Mouse (Mus musculus) embryonic facial prominence, embryonic 13.5 days (tissue): ENCODE data around the gene Lrrc72. TPM values are rescaled to one million over a fixed set of nuclear protein-coding genes. Genes with fewer than 3 reads are reported as not detected.

Experiments used
- ATAC-seq: fragments of 200-750 bp; cut with Nextera tagmentation; 2 replicates; pipeline ENCODE4 v1.8.0; 2017; ENCODE audit warnings: low read depth; ENCODE audit not compliant: insufficient number of reproducible peaks, insufficient read depth, low FRiP score, low TSS enrichment
- H3K27ac ChIP-seq: fragments of 300-500 bp; sonication (generic); 2 replicates; pipeline ENCODE4 v1.5.1; 2015; ENCODE audit warnings: moderate library complexity, mild to moderate bottlenecking, inconsistent platforms
- H3K27me3 ChIP-seq: fragments of 300-500 bp; sonication (generic); 2 replicates; pipeline ENCODE4 v1.6.1; 2015; ENCODE audit warnings: mild to moderate bottlenecking, inconsistent platforms
- H3K36me3 ChIP-seq: fragments of 300-500 bp; sonication (generic); 2 replicates; pipeline ENCODE4 v1.6.1; 2015; ENCODE audit warnings: mild to moderate bottlenecking, inconsistent platforms
- H3K4me1 ChIP-seq: fragments of 300-500 bp; sonication (generic); 2 replicates; pipeline ENCODE4 v1.6.1; 2015; ENCODE audit warnings: inconsistent platforms
- H3K4me2 ChIP-seq: fragments of 300-500 bp; sonication (generic); 2 replicates; pipeline ENCODE4 v1.6.1; 2015; ENCODE audit warnings: moderate library complexity, mild to moderate bottlenecking, inconsistent platforms
- H3K4me3 ChIP-seq: fragments of 300-500 bp; sonication (generic); 2 replicates; pipeline ENCODE4 v1.5.1; 2015; ENCODE audit warnings: mild to moderate bottlenecking, inconsistent platforms
- H3K9ac ChIP-seq: fragments of 300-500 bp; sonication (generic); 2 replicates; pipeline ENCODE4 v1.6.1; 2015; ENCODE audit warnings: mild to moderate bottlenecking, inconsistent platforms
- H3K9me3 ChIP-seq: fragments of 300-500 bp; sonication (generic); 2 replicates; pipeline ENCODE4 v1.6.1; 2016; ENCODE audit warnings: inconsistent platforms
- WGBS: fragments of 180-500 bp; shearing (Covaris S2); methylation state at CpG from one replicate; pipeline ENCODE4 v1.1.7; 2015; ENCODE audit warnings: mixed read lengths; 5-methylcytosine and 5-hydroxymethylcytosine counted together
- polyA plus RNA-seq: library from polyadenylated mRNA; unstranded; fragments of >200 nt; fragmentation: Nextera tagmentation; extraction: Ambion mirVana; gene quantifications from 2 replicates; pipeline ENCODE4 v1.2.1, GENCODE M21; 2015

The Lrrc72 gene
- polyA plus RNA-seq = not detected in 2 replicates

DNA sequence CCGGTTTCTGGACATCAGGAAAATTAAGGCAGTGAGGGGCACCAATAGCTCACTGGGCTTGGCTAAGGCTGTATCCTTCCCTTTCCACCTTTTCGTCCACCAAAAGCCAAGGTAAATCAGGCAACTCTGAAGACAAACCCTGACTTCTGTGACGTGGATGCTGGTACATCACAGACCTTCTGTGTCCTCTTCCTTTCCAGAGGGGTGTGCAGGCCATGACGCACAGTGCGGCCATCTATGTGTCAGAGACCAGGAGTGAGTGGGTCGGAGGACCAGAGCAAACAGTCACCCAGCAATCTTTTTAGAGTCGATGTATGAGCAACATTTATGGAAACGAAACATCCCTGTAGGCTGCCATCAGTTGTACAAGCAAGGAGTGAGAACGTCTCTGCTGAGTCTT lies at the start of gene Lrrc72:
Gene Lrrc72 (minus strand): TSS at position 101 of the 400 bp plus-strand sequence.
- Histone ChIP-seq H3K27ac (no peak within 1 kb of the TSS), H3K4me2 (no peak within 1 kb of the TSS), H3K9ac (no peak within 1 kb of the TSS), H3K36me3 (no peaks in the 10 kb centered on the region), H3K9me3 (no peaks in the 10 kb centered on the region), H3K4me1 (0 out of 2 replicates have a peak, but pooled peaks cover 4% of the 10 kb centered on the region), H3K27me3 (no peaks in the 10 kb centered on the region), H3K4me3 (no peak within 1 kb of the TSS)
- ATAC-seq = no peak
- 93% methylated on average over 9 of the region's 9 CpGs for WGBS

DNA sequence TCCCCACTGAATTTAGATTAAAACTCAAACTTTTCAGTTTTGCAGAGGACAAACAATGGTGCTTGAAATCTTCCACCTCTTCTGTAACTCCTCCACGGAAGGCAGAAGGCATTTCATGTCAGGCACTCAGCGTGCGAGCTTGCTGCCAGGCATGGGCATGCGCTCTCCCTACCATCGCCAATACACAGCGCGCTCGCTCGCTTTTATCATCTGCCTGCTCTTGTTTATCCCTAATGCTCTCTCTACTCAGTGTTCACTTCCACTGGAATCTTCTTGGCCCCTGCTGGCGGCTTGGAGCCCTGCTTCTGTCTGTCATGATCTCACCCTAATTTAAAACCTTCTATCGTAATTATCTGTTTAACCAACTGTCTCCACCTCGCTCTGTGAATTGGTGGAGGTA lies 49.1 kb upstream of the Lrrc72 start:
- WGBS = 83% methylated on average over 12 of the region's 12 CpGs
- no peak overlapping the region for H3K4me2 ChIP-seq
- no peak overlapping the region for H3K27ac ChIP-seq
- no peak overlapping the region for H3K9ac ChIP-seq
- H3K4me1 ChIP-seq = no peaks in the 10 kb centered on the region
- no peaks in the 10 kb centered on the region for H3K27me3 ChIP-seq
- H3K36me3 ChIP-seq = no peaks in the 10 kb centered on the region
- no peaks in the 10 kb centered on the region for H3K9me3 ChIP-seq
- ATAC-seq = no peak
- H3K4me3 ChIP-seq = no peak overlapping the region

DNA sequence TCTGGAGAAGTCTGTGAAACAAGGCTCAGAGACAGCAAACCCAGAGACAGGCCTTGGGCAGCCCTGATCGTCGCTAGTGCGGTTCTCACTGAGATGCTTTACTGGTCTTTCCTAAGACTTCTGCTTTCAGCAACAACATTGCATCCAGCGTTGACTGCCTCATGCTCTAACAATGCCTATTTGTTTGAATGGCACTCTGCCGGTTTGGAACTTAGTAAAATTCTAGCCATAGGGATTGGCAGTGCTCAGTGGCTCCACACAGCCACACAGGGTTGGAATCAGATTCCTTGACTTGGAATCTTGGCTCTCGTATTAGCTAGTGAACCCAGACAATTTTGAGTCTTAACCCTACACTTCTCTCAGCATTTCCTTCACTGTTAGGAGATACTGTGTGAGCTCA lies 38.1 kb upstream of the Lrrc72 start:
- 63% methylated on average over 6 of the region's 6 CpGs for WGBS
- Histone ChIP-seq H3K27ac (no peak overlapping the region), H3K27me3 (no peaks in the 10 kb centered on the region), H3K4me1 (no peaks in the 10 kb centered on the region), H3K9me3 (no peaks in the 10 kb centered on the region), H3K36me3 (no peaks in the 10 kb centered on the region), H3K9ac (no peak overlapping the region), H3K4me2 (no peak overlapping the region), H3K4me3 (no peak overlapping the region)
- ATAC-seq = no peak

DNA sequence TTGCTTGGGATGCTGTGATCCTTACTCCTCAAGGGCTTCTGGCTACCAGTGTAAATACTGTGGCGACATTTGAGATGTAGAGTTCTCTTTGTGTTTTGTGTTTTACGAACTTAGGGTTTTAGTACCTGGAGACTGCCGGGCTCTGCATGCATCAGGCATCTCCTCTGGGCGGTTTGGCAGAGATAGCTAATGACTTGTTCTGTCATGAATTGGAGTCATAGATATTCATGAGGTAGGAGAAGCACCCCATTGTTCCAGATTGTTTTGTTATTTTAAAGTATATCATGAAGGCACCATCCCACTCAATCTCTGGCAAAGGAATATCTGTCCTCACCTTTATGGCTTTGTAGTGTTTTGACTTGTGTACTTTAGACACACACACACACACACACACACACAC lies 37.3 kb upstream of the Lrrc72 start:
- 74% methylated on average over 4 of the region's 4 CpGs for WGBS
- no peaks in the 10 kb centered on the region for H3K9me3 ChIP-seq
- no peak overlapping the region for H3K27ac ChIP-seq
- no peaks in the 10 kb centered on the region for H3K27me3 ChIP-seq
- no peak overlapping the region for H3K9ac ChIP-seq
- no peak for ATAC-seq
- no peaks in the 10 kb centered on the region for H3K4me1 ChIP-seq
- H3K4me3 ChIP-seq = no peak overlapping the region
- H3K36me3 ChIP-seq = no peaks in the 10 kb centered on the region
- no peak overlapping the region for H3K4me2 ChIP-seq

DNA sequence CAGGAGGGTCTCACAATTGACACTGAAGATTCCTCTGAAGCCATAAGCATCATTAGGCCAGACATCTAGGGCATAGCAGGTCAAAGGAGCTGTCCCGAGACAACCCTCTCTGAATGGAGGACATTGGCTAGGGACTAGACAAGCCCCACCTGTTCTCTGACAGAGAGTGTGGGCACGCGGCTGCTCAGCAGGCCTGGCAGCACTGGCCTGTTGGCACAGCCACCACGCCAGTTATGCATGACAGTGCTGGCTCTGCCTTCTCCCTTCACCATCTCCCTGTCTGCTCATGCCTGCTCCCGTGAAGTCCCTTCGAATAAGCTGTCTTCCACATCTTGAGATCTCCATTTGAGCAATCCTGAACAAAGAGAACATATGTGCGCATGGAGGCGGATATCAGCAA lies 36.4 kb upstream of the Lrrc72 start:
- Histone ChIP-seq H3K4me2 (no peak overlapping the region), H3K36me3 (no peaks in the 10 kb centered on the region), H3K4me3 (no peak overlapping the region), H3K4me1 (no peaks in the 10 kb centered on the region), H3K27me3 (no peaks in the 10 kb centered on the region), H3K9ac (no peak overlapping the region), H3K9me3 (no peaks in the 10 kb centered on the region), H3K27ac (no peak overlapping the region)
- ATAC-seq = no peak
- WGBS = 84% methylated on average over 8 of the region's 8 CpGs

DNA sequence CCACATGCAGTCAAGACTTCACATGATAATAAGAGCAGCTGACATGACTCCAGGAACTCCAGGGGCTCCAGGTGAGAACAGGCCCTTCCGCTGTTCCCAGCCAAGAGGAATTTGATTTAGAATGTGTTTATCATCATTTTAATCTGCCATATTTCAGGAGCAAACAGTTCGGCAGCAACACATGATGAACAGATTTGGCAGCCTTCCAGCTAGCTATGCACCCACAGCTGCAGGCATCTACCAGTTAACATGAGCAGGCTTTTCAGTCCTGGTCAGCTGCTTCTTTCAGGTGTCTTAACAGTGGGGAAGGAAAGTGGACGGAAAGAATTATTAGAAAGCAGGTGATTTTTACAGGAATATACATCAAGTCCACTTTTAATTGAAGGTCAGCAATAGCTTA lies 21.6 kb upstream of the Lrrc72 start:
- Histone ChIP-seq H3K27ac (peak overlapping the region; percentile 44; the same call in 1 of the 2 replicates), H3K9me3 (0 out of 2 replicates have a peak, but pooled peaks cover 2% of the 10 kb centered on the region), H3K36me3 (no peaks in the 10 kb centered on the region), H3K27me3 (no peaks in the 10 kb centered on the region), H3K9ac (no peak overlapping the region), H3K4me1 (peaks cover 13% of the 10 kb centered on the region), H3K4me3 (no peak overlapping the region), H3K4me2 (no peak overlapping the region)
- no peak; the same call in 1 of the 2 replicates for ATAC-seq
- WGBS = 41% methylated on average over 3 of the region's 3 CpGs

DNA sequence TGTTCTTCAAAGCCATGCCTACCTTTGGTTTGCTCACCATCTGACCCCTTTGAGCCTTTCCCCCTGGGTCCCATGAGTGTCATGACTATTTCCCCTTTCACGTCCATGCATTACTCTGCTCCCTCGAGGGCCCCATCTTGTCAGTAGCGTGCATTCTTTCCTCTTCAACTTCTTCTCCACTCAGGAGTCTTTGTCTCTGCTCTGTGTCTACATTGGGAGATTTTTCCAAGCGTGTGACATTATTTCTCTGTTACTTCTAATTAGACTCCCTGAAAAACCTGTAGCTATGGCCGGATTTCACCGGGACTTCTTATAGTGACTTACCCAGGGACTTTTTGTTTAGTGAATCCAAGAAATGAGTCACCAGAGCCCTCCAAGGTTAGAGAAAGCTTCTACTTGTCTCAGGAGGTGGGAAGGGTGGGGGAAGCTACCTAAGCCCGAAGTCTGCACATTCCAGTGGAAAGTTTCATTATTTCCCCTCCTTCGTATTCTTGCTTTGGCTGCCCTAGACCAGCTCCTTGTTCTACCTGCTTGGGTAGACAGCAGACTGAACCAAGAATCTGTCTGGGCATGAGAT lies 14.6 kb upstream of the Lrrc72 start:
- no peak overlapping the region for H3K27ac ChIP-seq
- H3K4me2 ChIP-seq = no peak overlapping the region
- WGBS = 81% methylated on average over 8 of the region's 8 CpGs
- H3K27me3 ChIP-seq = no peaks in the 10 kb centered on the region
- H3K9ac ChIP-seq = no peak overlapping the region
- H3K36me3 ChIP-seq = no peaks in the 10 kb centered on the region
- H3K9me3 ChIP-seq = 0 out of 2 replicates have a peak, but pooled peaks cover 2% of the 10 kb centered on the region
- H3K4me3 ChIP-seq = no peak overlapping the region
- H3K4me1 ChIP-seq = no peaks in the 10 kb centered on the region
- no peak for ATAC-seq

DNA sequence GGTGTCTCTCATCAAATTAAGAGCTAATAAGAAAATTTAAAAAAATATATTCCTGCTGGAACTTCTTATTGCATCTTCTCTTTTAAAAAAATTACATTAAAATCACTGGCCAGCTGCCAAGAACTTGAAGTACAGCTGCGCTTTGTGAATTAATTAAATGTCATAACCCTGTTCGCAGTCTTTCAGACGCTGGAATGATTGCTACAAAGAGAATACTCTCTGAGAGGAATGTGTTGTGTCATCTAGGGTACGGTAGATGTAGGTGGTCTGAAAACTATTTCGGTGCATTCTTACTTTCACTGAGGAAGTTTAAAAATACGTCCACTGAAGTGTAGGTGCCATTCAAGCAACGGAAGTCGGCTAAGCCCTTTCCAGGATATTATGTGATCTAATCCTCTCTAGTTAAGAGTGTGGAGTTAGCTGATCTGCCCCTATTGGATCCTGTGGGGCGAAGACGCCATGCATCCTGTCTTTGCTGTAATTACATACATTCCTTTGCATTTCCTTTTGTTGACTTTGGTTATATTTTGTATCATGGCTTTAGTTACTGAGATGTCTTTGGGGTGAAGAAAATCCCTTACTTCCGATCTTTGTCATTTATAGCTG lies 9.0 kb upstream of the Lrrc72 start:
- no peaks in the 10 kb centered on the region for H3K27me3 ChIP-seq
- H3K36me3 ChIP-seq = no peaks in the 10 kb centered on the region
- H3K27ac ChIP-seq = no peak overlapping the region
- H3K4me3 ChIP-seq = no peak overlapping the region
- 39% methylated on average over 11 of the region's 11 CpGs for WGBS
- ATAC-seq = 0 out of 2 replicates have a peak, but pooled peaks have one; percentile 26
- no peak overlapping the region for H3K4me2 ChIP-seq
- H3K9ac ChIP-seq = no peak overlapping the region
- H3K4me1 ChIP-seq = 0 out of 2 replicates have a peak, but pooled peaks cover 4% of the 10 kb centered on the region
- no peaks in the 10 kb centered on the region for H3K9me3 ChIP-seq

DNA sequence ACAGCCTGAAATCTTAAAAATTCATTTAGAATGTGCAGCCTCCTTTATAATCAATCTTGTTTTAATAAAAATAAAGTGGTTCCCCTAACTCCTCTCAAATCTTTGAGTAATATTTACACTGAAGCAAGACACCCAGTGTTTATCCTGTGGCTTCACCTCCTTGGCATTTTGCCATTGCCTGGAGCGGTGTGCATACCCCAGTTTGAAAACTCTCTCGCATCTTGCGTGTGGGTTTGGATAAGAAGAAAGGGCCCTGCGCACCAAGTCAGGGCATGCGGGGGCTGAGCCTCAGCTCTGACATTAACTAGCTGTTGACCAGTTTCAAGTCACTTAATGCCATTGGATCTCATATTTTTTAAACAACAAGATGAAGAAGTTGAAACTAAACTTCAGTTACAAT lies 2.2 kb upstream of the Lrrc72 start:
- H3K27ac ChIP-seq = 0 out of 2 replicates have a peak overlapping the region, but pooled peaks have one; percentile 7
- H3K27me3 ChIP-seq = no peaks in the 10 kb centered on the region
- H3K9me3 ChIP-seq = no peaks in the 10 kb centered on the region
- H3K4me2 ChIP-seq = no peak overlapping the region
- H3K4me1 ChIP-seq = 0 out of 2 replicates have a peak, but pooled peaks cover 4% of the 10 kb centered on the region
- no peaks in the 10 kb centered on the region for H3K36me3 ChIP-seq
- no peak for ATAC-seq
- H3K4me3 ChIP-seq = no peak overlapping the region
- 9% methylated on average over 5 of the region's 5 CpGs for WGBS
- no peak overlapping the region for H3K9ac ChIP-seq

DNA sequence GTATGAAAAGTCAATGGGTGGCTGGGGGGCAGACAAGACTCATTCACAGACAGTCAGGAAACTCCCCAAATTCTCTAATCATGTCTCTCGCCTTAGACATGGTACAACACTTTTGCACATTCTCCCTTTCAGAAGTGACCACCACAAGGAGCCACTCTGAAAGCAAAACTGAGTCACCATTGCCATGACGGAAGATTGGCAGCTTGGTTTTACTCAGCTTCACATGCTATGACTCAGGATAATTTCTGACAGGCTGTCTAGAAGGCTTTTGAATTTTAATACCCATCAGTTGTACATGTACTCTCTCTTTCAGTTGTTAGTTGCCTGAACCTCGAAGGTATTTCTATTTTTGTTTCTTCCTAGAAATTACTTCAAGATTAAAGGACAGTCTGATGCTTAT lies 12.0 kb downstream of the Lrrc72 start:
- Histone ChIP-seq H3K4me1 (no peaks in the 10 kb centered on the region), H3K4me2 (no peak overlapping the region), H3K9me3 (no peaks in the 10 kb centered on the region), H3K9ac (no peak overlapping the region), H3K4me3 (no peak overlapping the region), H3K36me3 (no peaks in the 10 kb centered on the region), H3K27me3 (no peaks in the 10 kb centered on the region), H3K27ac (no peak overlapping the region)
- WGBS = 65% methylated on average over 3 of the region's 3 CpGs
- ATAC-seq = no peak

DNA sequence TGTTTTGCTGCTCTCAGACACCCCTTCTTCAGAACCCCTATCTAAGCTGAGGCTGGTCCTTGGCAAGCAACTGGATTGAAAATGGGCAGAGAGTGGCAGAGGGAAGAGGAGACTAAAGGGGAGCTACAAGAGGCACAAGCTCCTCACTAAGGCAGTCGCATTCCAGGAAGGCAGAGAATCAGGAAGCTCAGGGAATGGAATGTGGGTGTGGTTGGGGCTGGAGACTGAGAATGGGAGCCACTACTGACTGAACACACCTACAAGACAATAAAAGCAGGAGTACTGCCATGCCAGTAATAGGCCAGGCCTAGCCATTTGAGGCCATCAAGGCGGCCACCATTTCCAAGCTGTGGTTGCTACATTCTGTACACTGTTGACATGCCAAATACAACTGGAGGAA lies 21.8 kb downstream of the Lrrc72 start:
- WGBS = 82% methylated on average over 2 of the region's 2 CpGs
- Histone ChIP-seq H3K4me1 (no peaks in the 10 kb centered on the region), H3K9me3 (peaks cover 6% of the 10 kb centered on the region), H3K27ac (no peak overlapping the region), H3K36me3 (no peaks in the 10 kb centered on the region), H3K27me3 (no peaks in the 10 kb centered on the region), H3K4me2 (no peak overlapping the region), H3K9ac (no peak overlapping the region), H3K4me3 (no peak overlapping the region)
- ATAC-seq = no peak

DNA sequence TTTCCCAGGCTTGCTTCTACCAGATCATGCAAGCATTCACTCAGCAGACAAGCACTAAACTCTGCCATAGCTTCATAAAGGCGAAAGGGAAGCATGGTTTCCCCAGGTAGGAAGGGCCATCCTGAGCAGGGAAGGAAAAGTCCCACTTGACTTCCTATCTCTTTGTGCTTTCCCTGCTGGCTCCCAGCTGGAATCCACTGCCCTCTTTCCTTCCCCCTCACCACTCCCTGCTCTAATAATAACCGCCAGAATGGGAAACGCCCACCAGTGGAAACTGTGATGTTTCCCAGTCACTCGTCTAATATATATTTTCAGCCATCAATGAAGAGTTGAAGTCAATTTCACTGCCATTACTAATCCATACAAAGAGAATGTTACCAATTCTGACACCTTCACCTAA lies 28.8 kb downstream of the Lrrc72 start:
- no peaks in the 10 kb centered on the region for H3K4me1 ChIP-seq
- H3K4me3 ChIP-seq = no peak overlapping the region
- 74% methylated on average over 4 of the region's 4 CpGs for WGBS
- H3K27me3 ChIP-seq = no peaks in the 10 kb centered on the region
- ATAC-seq = no peak
- no peaks in the 10 kb centered on the region for H3K9me3 ChIP-seq
- H3K4me2 ChIP-seq = no peak overlapping the region
- H3K36me3 ChIP-seq = no peaks in the 10 kb centered on the region
- H3K27ac ChIP-seq = no peak overlapping the region
- H3K9ac ChIP-seq = no peak overlapping the region
